Mouse (Mus musculus) thymus, adult 2 months (tissue): ENCODE measurements around the gene Ece1. TPM values are rescaled to one million over a fixed set of nuclear protein-coding genes. Genes with fewer than 3 reads are reported as not detected.

Source experiments
- DNase-seq: peaks from one replicate; pipeline ENCODE4 v3.0.0; 2021
- H3K27ac ChIP-seq: fragments of 200-500 bp; 2 replicates; pipeline ENCODE4 v1.5.1; 2012; ENCODE audit warnings: low read length, control low read depth; ENCODE audit not compliant: control insufficient read depth, insufficient read depth
- H3K27me3 ChIP-seq: fragments of 200-500 bp; 2 replicates; pipeline ENCODE4 v1.6.1; 2012; ENCODE audit warnings: mild to moderate bottlenecking, low read length, moderate library complexity, mixed read lengths; ENCODE audit not compliant: control insufficient read depth, insufficient read depth
- H3K36me3 ChIP-seq: fragments of 200-500 bp; 2 replicates; pipeline ENCODE4 v1.6.1; 2012; ENCODE audit warnings: mild to moderate bottlenecking, low read length, moderate library complexity; ENCODE audit not compliant: control insufficient read depth, insufficient read depth
- H3K4me1 ChIP-seq: fragments of 200-500 bp; replicated peaks from 2 replicates; pipeline ENCODE4 v1.6.1; 2012; ENCODE audit warnings: low read length; ENCODE audit not compliant: control insufficient read depth, insufficient read depth
- H3K4me3 ChIP-seq: fragments of 200-500 bp; 2 replicates; pipeline ENCODE4 v1.5.1; 2012; ENCODE audit warnings: mild to moderate bottlenecking, low read length, control low read depth, moderate library complexity; ENCODE audit not compliant: control insufficient read depth, insufficient read depth
- CTCF ChIP-seq: fragments of 200-500 bp; IDR thresholded peaks from 2 replicates; pipeline ENCODE4 v1.5.1; 2012; ENCODE audit warnings: mild to moderate bottlenecking, control low read depth, low read length, moderate library complexity, borderline replicate concordance; ENCODE audit not compliant: control insufficient read depth, poor library complexity, insufficient read depth; ENCODE audit errors: extremely low read depth
- POLR2A ChIP-seq: fragments of 200-500 bp; IDR thresholded peaks from 2 replicates; pipeline ENCODE4 v1.6.1; 2012; ENCODE audit warnings: mild to moderate bottlenecking, low read length, control low read depth, moderate library complexity; ENCODE audit not compliant: control insufficient read depth, poor library complexity, insufficient read depth; ENCODE audit errors: extremely low read depth
- WGBS: fragments of 180-500 bp; shearing (Covaris S2); methylation state at CpG from one replicate; pipeline ENCODE4 v1.1.7; 2018; 5-methylcytosine and 5-hydroxymethylcytosine counted together
- polyA plus RNA-seq: library from polyadenylated mRNA; depleted of rRNA; stranded (reverse); fragments of >200 nt; gene quantifications from 2 replicates; pipeline ENCODE4 v1.2.3, GENCODE M21; 2012

Ece1 gene
- polyA plus RNA-seq, 1 experiment: 27.3 TPM

DNA sequence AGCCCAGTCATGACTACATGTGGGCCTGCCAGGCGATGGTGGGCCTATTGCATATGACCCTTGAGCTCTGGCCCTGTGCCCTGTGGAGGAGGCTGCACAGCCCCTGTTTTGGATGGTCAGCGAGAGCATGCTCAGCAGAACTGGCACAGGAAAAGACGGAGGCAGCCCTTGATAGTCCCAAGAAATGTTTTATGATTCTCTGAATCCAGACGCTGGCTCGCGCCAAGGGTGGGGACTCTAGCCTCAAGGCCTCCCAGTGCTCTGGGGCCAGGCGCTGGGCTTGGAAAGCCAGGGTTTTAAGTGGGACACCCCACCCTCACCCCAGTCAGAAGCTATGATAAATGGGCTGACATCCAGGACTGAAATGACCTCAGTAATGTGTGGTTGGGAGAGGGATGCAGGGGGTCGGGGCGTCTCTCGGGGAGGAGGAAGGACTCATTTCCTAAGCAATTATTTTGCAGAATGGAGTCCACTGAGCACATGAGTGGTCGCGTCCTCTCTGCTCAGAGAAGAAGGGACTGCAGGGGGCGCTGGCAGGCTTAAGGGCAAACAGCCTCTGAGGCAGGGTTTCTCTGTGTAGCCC is 5.7 kb downstream of the Ece1 start:
- WGBS: 95% methylated on average over 13 of the region's 13 CpGs
- H3K4me3 ChIP-seq: no peak overlapping the region
- H3K27ac ChIP-seq: no peak overlapping the region
- peaks cover 37% of the 10 kb centered on the region for H3K4me1 ChIP-seq
- H3K27me3 ChIP-seq: no peaks in the 10 kb centered on the region
- H3K36me3 ChIP-seq: no peaks in the 10 kb centered on the region
- DNase-seq: no peak
- no peak for TF ChIP-seq POLR2A
- TF ChIP-seq CTCF: no peak

DNA sequence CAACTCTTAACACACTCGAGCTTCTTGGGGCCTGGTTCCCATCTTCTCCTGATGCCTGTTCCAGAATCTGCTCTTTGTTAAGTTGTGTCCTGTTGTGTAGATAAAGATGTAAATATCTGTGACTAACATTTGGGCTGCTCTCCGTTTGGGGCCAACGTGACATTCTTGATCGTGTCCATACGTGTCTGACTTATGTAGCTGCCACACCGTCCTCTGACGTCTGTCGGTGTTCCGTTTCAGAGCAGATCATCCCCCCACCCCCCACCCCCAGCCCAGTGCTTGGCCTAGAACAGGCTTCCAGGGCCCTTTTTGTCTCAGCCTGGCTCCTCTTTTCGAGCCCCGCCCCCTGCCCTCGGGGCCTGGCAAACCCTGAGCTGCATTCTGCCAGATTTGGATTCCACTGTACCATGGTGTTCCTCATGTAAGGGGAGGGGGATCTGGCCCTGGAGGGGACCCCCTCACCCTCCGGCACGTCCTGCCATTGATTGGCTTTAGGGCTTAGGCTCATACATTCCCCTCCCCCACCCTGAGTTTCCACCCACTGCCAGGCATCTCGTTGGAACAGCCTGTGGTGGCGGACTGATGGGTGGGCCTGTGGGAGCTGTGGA is 7.7 kb downstream of the Ece1 start:
- TF ChIP-seq CTCF (no peak), POLR2A (no peak)
- DNase-seq: no peak
- Histone ChIP-seq H3K27ac (no peak overlapping the region), H3K4me1 (peaks cover 28% of the 10 kb centered on the region), H3K36me3 (no peaks in the 10 kb centered on the region), H3K27me3 (no peaks in the 10 kb centered on the region), H3K4me3 (no peak overlapping the region)
- 93% methylated on average over 16 of the region's 16 CpGs for whole genome bisulfite sequencing

DNA sequence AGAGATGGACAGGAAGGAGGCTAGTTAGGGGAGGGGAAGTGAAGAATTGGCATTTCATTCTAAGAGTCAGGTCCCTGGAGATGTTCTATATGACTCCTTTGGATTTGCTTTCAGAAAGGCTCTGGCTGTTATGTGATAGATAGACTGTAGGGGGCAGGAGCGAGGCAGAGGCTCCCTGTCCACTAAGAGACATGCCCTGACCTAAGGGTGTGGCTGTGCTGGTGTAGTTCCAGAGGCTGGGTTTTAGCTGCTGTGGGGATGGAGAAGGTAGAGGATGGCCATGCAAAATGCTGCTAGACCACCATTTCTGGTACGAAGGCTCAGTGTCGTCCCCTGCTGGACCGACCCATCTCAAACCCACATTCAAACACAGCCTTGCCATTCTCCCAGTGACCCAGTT is 8.9 kb downstream of the Ece1 start:
- Histone ChIP-seq H3K36me3 (no peaks in the 10 kb centered on the region), H3K4me3 (no peak overlapping the region), H3K27ac (no peak overlapping the region), H3K4me1 (peaks cover 22% of the 10 kb centered on the region), H3K27me3 (no peaks in the 10 kb centered on the region)
- WGBS: 92% methylated on average over 4 of the region's 4 CpGs
- TF ChIP-seq POLR2A: no peak
- TF ChIP-seq CTCF: peak; percentile 53; the same call in 1 of the 2 replicates
- DNase-seq: no peak

DNA sequence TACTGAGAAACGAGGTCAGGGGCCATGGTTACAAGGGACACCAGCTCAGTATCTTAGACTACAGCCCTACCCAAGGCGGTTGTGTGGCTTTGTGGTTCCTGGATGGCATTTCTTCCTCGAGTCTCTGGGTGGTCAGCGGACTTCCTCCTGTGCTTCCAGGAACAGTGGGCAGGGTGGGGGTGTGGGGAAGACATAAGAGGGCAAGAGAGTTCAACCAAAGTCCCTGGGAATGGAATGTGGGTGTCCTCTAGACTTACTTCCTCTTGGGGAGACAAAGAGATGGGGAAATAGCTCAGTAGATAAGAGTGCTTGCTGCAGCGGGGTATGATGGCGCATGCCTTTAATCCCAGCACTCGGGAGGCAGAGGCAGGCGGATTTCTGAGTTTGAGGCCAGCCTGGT is 9.4 kb downstream of the Ece1 start:
- no peak for DNase-seq
- WGBS: 72% methylated on average over 8 of the region's 8 CpGs
- TF ChIP-seq CTCF: no peak
- TF ChIP-seq POLR2A: no peak
- Histone ChIP-seq H3K4me1 (peaks cover 17% of the 10 kb centered on the region), H3K36me3 (no peaks in the 10 kb centered on the region), H3K27ac (no peak overlapping the region), H3K27me3 (no peaks in the 10 kb centered on the region), H3K4me3 (no peak overlapping the region)

DNA sequence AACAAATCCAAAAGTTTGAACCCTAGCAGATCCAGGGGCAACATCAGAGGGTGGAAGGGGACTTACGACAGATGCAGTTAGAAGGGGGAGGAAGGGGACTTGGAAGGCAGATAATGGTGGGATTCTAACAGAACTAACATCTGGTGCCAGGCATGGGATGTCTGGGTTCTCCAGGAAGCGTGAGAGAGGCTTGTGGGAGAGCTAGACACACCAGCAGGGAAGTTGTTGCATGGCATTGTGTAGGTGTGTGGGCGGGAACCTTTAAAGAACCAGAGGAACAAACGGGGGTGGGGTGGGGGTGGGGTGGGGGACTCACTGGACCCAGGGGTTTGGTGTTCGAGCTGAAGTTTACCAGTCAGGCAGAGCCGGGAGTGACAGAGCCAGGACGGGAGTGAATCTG is 12.3 kb downstream of the Ece1 start:
- no peaks in the 10 kb centered on the region for H3K27me3 ChIP-seq
- no peak for DNase-seq
- H3K36me3 ChIP-seq: no peaks in the 10 kb centered on the region
- no peak for TF ChIP-seq POLR2A
- no peak for TF ChIP-seq CTCF
- WGBS: 66% methylated on average over 7 of the region's 7 CpGs
- peaks cover 15% of the 10 kb centered on the region for H3K4me1 ChIP-seq
- no peak overlapping the region for H3K4me3 ChIP-seq
- H3K27ac ChIP-seq: no peak overlapping the region

DNA sequence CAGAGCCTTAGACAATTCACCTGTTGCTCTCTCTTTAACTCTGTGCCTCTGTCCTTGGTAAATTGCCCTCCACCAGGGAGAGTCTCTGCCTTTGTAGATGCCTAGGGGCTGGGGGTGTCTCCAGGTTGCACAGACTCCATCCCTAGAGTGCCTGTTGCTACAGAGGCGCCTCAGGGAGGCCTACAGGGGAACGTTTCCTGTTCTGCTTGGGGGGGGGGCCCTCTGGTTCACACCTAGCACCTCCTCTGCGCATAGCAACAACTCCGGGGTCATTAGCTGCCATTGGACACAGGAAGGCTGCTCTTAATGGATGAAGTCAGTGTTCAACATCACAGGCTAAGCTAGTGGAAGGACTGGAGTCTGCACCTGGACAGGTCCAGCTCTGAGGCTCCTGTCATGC is 12.8 kb downstream of the Ece1 start:
- Histone ChIP-seq H3K36me3 (no peaks in the 10 kb centered on the region), H3K4me3 (no peak overlapping the region), H3K27ac (no peak overlapping the region), H3K4me1 (peaks cover 15% of the 10 kb centered on the region), H3K27me3 (no peaks in the 10 kb centered on the region)
- WGBS: 51% methylated on average over 4 of the region's 4 CpGs
- no peak for DNase-seq
- TF ChIP-seq CTCF (no peak), POLR2A (no peak)

DNA sequence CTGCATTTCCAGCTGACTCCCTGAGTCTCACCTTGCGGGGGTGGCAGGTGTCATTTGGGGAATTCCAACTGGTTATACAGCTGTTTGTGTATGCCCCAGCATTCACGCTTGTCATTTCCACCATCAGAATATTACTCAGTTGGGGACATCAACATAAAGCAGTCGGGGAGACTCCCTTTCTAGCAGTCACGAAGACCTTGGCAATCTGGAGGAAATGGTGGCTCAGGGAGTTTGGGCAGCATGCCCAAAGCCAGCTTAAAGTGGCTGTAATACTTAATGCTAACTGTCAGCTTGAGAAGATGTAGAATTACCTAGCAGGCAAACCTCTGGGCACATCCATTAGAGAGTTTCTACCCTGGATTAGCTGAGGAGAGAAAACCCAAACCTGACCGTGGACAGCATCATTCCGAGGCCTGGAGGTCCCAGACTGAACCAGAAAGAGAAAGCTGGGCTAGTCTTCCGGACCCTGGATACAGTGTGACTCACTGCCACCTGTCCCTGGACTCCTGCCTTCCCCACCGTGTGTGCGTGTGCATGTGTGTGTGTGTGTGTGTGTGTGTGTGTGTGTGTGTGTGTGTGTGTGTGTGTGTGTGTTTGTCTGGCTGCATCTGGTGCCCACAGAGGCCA is 13.5 kb downstream of the Ece1 start:
- no peak for DNase-seq
- TF ChIP-seq POLR2A: no peak
- TF ChIP-seq CTCF: no peak
- WGBS: 74% methylated on average over 9 of the region's 9 CpGs
- Histone ChIP-seq H3K4me1 (peaks cover 15% of the 10 kb centered on the region), H3K27ac (no peak overlapping the region), H3K4me3 (no peak overlapping the region), H3K27me3 (no peaks in the 10 kb centered on the region), H3K36me3 (no peaks in the 10 kb centered on the region)
